8 mouse cellular contexts compared by ENCODE assay signal in genomic region chr14:18330789-18331692, GRCm38 (mm10). TPM values are rescaled to one million over a fixed set of nuclear protein-coding genes. Genes with fewer than 3 reads are reported as not detected.
A peak's percentile ranks its signal among the peaks of the same experiment; 100 is the strongest.
DNase-seq lines count a peak whose midpoint lies in the region; ATAC-seq and TF ChIP-seq lines count a peak whose summit lies in the region.

No protein-coding gene starts in this region.

- intact Hi-C loops in heart, postnatal 14 days (cut with DNase I) = no loop called here

- H3K9me3 ChIP-seq in CH12.LX (replicated peaks; ENCODE audit: low read length) = no peaks in the 10 kb centered on the region
- no peaks in the 10 kb centered on the region for H3K9me3 ChIP-seq in forebrain, embryonic 11.5 days (ENCODE audit: control insufficient read depth, low read length)

- ATAC-seq in forebrain, embryonic 11.5 days (replicated peaks; ENCODE audit: low FRiP score) = peak; percentile 40

- peak overlapping the region; percentile 49 to 96 (median 89) for H3K4me3 ChIP-seq in CH12.LX (replicated peaks in 1 of 3; ENCODE audit: low read depth in 2 of 3, low read length in 2 of 3, poor library complexity in 1 of 3)
- H3K4me3 ChIP-seq in forebrain, embryonic 11.5 days (ENCODE audit: low read depth, low read length) = peak overlapping the region; percentile 95

- TF ChIP-seq CTCF in CH12.LX (conservative IDR thresholded peaks at IDR 0.05 in 1 of 2, IDR thresholded peaks at IDR 0.05 in 1 of 2; ENCODE audit: low read depth in 2 of 2, low read length in 2 of 2) = no peak

- no peak for TF ChIP-seq POLR2A in CH12.LX (IDR thresholded peaks at IDR 0.05; ENCODE audit: low read depth, low read length)

- H3K9ac ChIP-seq in CH12.LX (ENCODE audit: insufficient read depth, low read depth) = peak overlapping the region; percentile 98
- peak overlapping the region; percentile 98 for H3K9ac ChIP-seq in forebrain, embryonic 11.5 days (ENCODE audit: low read length)

- in situ Hi-C loops in CH12.LX (cut with MboI; ENCODE audit: low pct_ligation_motif_present, low pct_unique_long_range_greater_than_20kb, low sequenced_read_pairs) = no loop called here

- TF ChIP-seq EP300 in CH12.LX (IDR thresholded peaks at IDR 0.05; ENCODE audit: low read length) = no peak

- H3K79me2 ChIP-seq in CH12.LX (replicated peaks; ENCODE audit: control insufficient read depth, extremely low read depth, insufficient read depth, poor library complexity, severe bottlenecking) = no peaks in the 10 kb centered on the region

- no peak for DNase-seq in CH12.LX (ENCODE audit: extremely low read depth)
- DNase-seq in adrenal gland, postnatal 10 days = peak; percentile 57
- DNase-seq in forebrain, embryonic 11.5 days (ENCODE audit: low spot score) = peak; percentile 69
- peak; percentile 45 to 49 for DNase-seq in heart, postnatal 14 days
- peak; percentile 56 to 61 for DNase-seq in layer of hippocampus, postnatal 10 days (ENCODE audit: low spot score in 2 of 2)
- peak; percentile 43 for DNase-seq in lung, postnatal 14 days
- peak; percentile 60 for DNase-seq in retina, postnatal 1 day
- DNase-seq in thymus, postnatal 4 days = peak; percentile 76

- H3K27me3 ChIP-seq in CH12.LX (replicated peaks) = no peaks in the 10 kb centered on the region
- H3K27me3 ChIP-seq in forebrain, embryonic 11.5 days (ENCODE audit: control insufficient read depth, insufficient read depth, low read length) = no peaks in the 10 kb centered on the region

- peak overlapping the region; percentile 81 for H3K4me2 ChIP-seq in CH12.LX (ENCODE audit: insufficient read depth, low read depth, poor library complexity, severe bottlenecking)
- peak overlapping the region; percentile 73 for H3K4me2 ChIP-seq in forebrain, embryonic 11.5 days (ENCODE audit: low read depth, low read length, severe bottlenecking)

- no peak overlapping the region for H3K27ac ChIP-seq in CH12.LX (ENCODE audit: insufficient read depth, low read depth)
- H3K27ac ChIP-seq in forebrain, embryonic 11.5 days (ENCODE audit: low read depth, low read length) = peak overlapping the region; percentile 31; the same call in 1 of the 2 replicates

- under 1% methylated on average over 51 of the region's 99 CpGs for WGBS in forebrain, embryonic 11.5 days

- H3K36me3 ChIP-seq in CH12.LX (replicated peaks in 1 of 2; ENCODE audit: control insufficient read depth in 1 of 2, insufficient read depth in 1 of 2, low read length in 1 of 2) = peaks cover 6 to 34% of the 10 kb centered on the region in 2 experiments
- H3K36me3 ChIP-seq in forebrain, embryonic 11.5 days (ENCODE audit: control insufficient read depth, insufficient read depth, low read length) = no peaks in the 10 kb centered on the region

- peaks cover 0 to 36% of the 10 kb centered on the region in 2 experiments; a peak in 2 of 4 replicates for H3K4me1 ChIP-seq in CH12.LX (ENCODE audit: control insufficient read depth in 1 of 2, insufficient read depth in 2 of 2)
- H3K4me1 ChIP-seq in forebrain, embryonic 11.5 days (replicated peaks; ENCODE audit: control insufficient read depth, insufficient read depth, low read length) = 0 out of 2 replicates have a peak, but pooled peaks cover 9% of the 10 kb centered on the region

- no peak for TF ChIP-seq RAD21 in CH12.LX (IDR thresholded peaks at IDR 0.05; ENCODE audit: low read depth, low read length)

- dilution Hi-C loops in CH12.LX (cut with MboI; ENCODE audit: extremely low pct_ligation_motif_present, extremely low pct_unique_long_range_greater_than_20kb, low sequenced_read_pairs) = no loop called here

TF ChIP-seq in CH12.LX, 34 proteins besides CTCF, POLR2A, EP300 and RAD21:
- TF ChIP-seq MAZ (IDR thresholded peaks at IDR 0.05; ENCODE audit: low read depth, low read length) (no peak), MAX (IDR thresholded peaks at IDR 0.05; ENCODE audit: low read length) (no peak), POLR2AphosphoS2 (IDR thresholded peaks at IDR 0.05; ENCODE audit: low read depth, low read length) (no peak), HCFC1 (IDR thresholded peaks at IDR 0.05; ENCODE audit: low read depth, low read length) (no peak), JUND (conservative IDR thresholded peaks at IDR 0.05; ENCODE audit: low read depth, low read length) (no peak), CHD1 (IDR thresholded peaks at IDR 0.05; ENCODE audit: low read depth, low read length) (no peak), MXI1 (IDR thresholded peaks at IDR 0.05; ENCODE audit: low read depth, low read length) (no peak), MAFK (IDR thresholded peaks at IDR 0.05; ENCODE audit: insufficient replicate concordance, low read length) (no peak), KAT2A (IDR thresholded peaks at IDR 0.05; ENCODE audit: insufficient replicate concordance, low read length) (no peak), RCOR1 (conservative IDR thresholded peaks at IDR 0.05; ENCODE audit: low read depth, low read length) (no peak), UBTF (IDR thresholded peaks at IDR 0.05; ENCODE audit: low read depth, low read length) (no peak), SIN3A (IDR thresholded peaks at IDR 0.05; ENCODE audit: low read length) (no peak), MEF2A (IDR thresholded peaks at IDR 0.05; ENCODE audit: borderline replicate concordance, low read depth, low read length) (no peak), USF2 (conservative IDR thresholded peaks at IDR 0.05; ENCODE audit: low read depth, low read length) (no peak), ZMIZ1 (IDR thresholded peaks at IDR 0.05; ENCODE audit: low read depth, low read length) (no peak), ZKSCAN1 (IDR thresholded peaks at IDR 0.05; ENCODE audit: borderline replicate concordance, low read depth, low read length) (no peak)

RNA-seq across cellular contexts. Expression of gene Ube2e1, which starts 0.6 kb away (rescaled TPM):
- total RNA-seq in CH12.LX (2012; rRNA removed) = 28.1 and 32.9 TPM in 2 replicates
- 178 and 183 TPM in 2 replicates for total RNA-seq in CH12.LX (2014; rRNA removed)
- polyA plus RNA-seq in CH12.LX (2012; ENCODE audit: insufficient read length, low read depth) = 167 and 202 TPM in 2 replicates
- 10 to 100 TPM; 58.5 to 66.7 TPM for total RNA-seq in adrenal gland, postnatal 10 days (2021)
- polyA plus RNA-seq in forebrain, embryonic 11.5 days (2014; fragmentation: Nextera tagmentation; extraction: Ambion mirVana) = 65.5 and 65.7 TPM in 2 replicates
- total RNA-seq in heart, postnatal 14 days (2021) = 10 to 100 TPM; 33.7 to 35.7 TPM
- 100 to 1,000 TPM; 107 to 113 TPM for total RNA-seq in layer of hippocampus, postnatal 10 days (2021)

RNA-seq across cellular contexts. Expression of gene Rpl15, which starts 59.9 kb away (rescaled TPM):
- total RNA-seq in CH12.LX (2012; rRNA removed) (2,059 and 2,113 TPM in 2 replicates), CH12.LX (2014; rRNA removed) (2,291 and 2,467 TPM in 2 replicates)
- polyA plus RNA-seq in CH12.LX (2012; ENCODE audit: insufficient read length, low read depth) = 753 and 1,059 TPM in 2 replicates
- total RNA-seq in adrenal gland, postnatal 10 days (2021) = 100 to 1,000 TPM; 997 to 998 TPM
- 397 and 414 TPM in 2 replicates for polyA plus RNA-seq in forebrain, embryonic 11.5 days (2014; fragmentation: Nextera tagmentation; extraction: Ambion mirVana)
- 100 to 1,000 TPM; 622 to 682 TPM for total RNA-seq in heart, postnatal 14 days (2021)
- 100 to 1,000 TPM; 477 to 590 TPM for total RNA-seq in layer of hippocampus, postnatal 10 days (2021)
